Mouse (Mus musculus) left cerebral cortex, adult 18-20 months (tissue): ENCODE measurements around the gene Wfdc8. TPM values are rescaled to one million over a fixed set of nuclear protein-coding genes. Genes with fewer than 3 reads are reported as not detected.

Experiments
- DNase-seq, 2 experiments: peaks; one replicate each; pipeline ENCODE4 v3.0.0; 2021 to 2022; ENCODE audit warnings: low spot score in 2 of 2, mixed read lengths in 1 of 2
- total RNA-seq, 2 experiments: library from RNA; stranded (reverse); gene quantifications; 2 replicates each; pipeline ENCODE4 v1.2.3; 2021

Wfdc8 gene
- total RNA-seq, 2 experiments from 2014 or later, result not detected

- DNase-seq, result peak; percentile 9 to 42
Measured at GRCm38 (mm10) chr2:164563339-164564038, 49.9 kb downstream of the Wfdc8 start.

GRCm38 (mm10) chr2:164562391-164563188 lies 50.8 kb downstream of the Wfdc8 start, which contains the start of gene Wfdc2:
Gene Wfdc2, plus strand, starts transcription at chr2:164562413.
- no peak for DNase-seq

GRCm38 (mm10) chr2:164560106-164560505 lies 53.3 kb downstream of the Wfdc8 start:
- no peak for DNase-seq

GRCm38 (mm10) chr2:164558991-164559645 lies 54.3 kb downstream of the Wfdc8 start:
- no peak for DNase-seq

- peak; percentile 20 to 31 for DNase-seq
Measured at GRCm38 (mm10) chr2:164558426-164558825, 55.0 kb downstream of the Wfdc8 start.

GRCm38 (mm10) chr2:164551502-164551901 lies 61.9 kb downstream of the Wfdc8 start:
- DNase-seq, result no peak

GRCm38 (mm10) chr2:164550895-164551269 lies 62.5 kb downstream of the Wfdc8 start:
- DNase-seq, result no peak

GRCm38 (mm10) chr2:164549963-164550894 lies 63.2 kb downstream of the Wfdc8 start:
- DNase-seq, result peak; percentile 40 to 72

GRCm38 (mm10) chr2:164549338-164549737 lies 64.1 kb downstream of the Wfdc8 start:
- DNase-seq, result no peak

Other genes with a start within 250 kb of the Wfdc8 start
- under 1 TPM in 1 of 2 experiments, not detected in 1; 0.82 TPM for gene Slpi, start 224.5 kb downstream of the Wfdc8 start, total RNA-seq
- under 1 TPM; 0.33 to 0.56 TPM for gene Rbpjl, start 210.5 kb downstream of the Wfdc8 start, total RNA-seq
- 1 to 10 TPM; 8.4 to 8.5 TPM for gene Matn4, start 208.5 kb downstream of the Wfdc8 start, total RNA-seq
- gene Sdc4, start 169.7 kb downstream of the Wfdc8 start, total RNA-seq, result 10 to 100 TPM; 72.7 to 80.1 TPM
- gene Sys1, start 156.7 kb downstream of the Wfdc8 start, total RNA-seq, result 10 to 100 TPM; 43.5 to 44.6 TPM
- 1 to 10 TPM; 2.0 to 6.4 TPM for gene Gm20458, start 152.7 kb downstream of the Wfdc8 start, total RNA-seq
- gene Trp53tg5, start 139.9 kb downstream of the Wfdc8 start, total RNA-seq, result not detected
- 100 to 1,000 TPM; 108 to 126 TPM for gene Dbndd2, start 127.5 kb downstream of the Wfdc8 start, total RNA-seq
- 10 to 100 TPM; 83.0 to 89.2 TPM for gene Pigt, start 116.1 kb downstream of the Wfdc8 start, total RNA-seq
- under 1 TPM in 1 of 2 experiments, not detected in 1; 0.59 TPM for gene Wfdc2, start 51.2 kb downstream of the Wfdc8 start, total RNA-seq
- not detected for gene Spint3, start 40.2 kb downstream of the Wfdc8 start, total RNA-seq
- not detected for gene Wfdc6a, start 28.2 kb downstream of the Wfdc8 start, total RNA-seq
- gene Eppin, start 20.0 kb downstream of the Wfdc8 start, total RNA-seq, result not detected
- not detected for gene Wfdc6b, start 104 bp downstream of the Wfdc8 start, total RNA-seq
- not detected for gene Wfdc16, start 25.2 kb upstream of the Wfdc8 start, total RNA-seq
- gene Wfdc10, start 42.4 kb upstream of the Wfdc8 start, total RNA-seq, result not detected
- not detected for gene Wfdc9, start 43.0 kb upstream of the Wfdc8 start, total RNA-seq
- not detected for gene Wfdc11, start 60.5 kb upstream of the Wfdc8 start, total RNA-seq
- gene Wfdc13, start 71.5 kb upstream of the Wfdc8 start, total RNA-seq, result not detected
- not detected for gene Spint4, start 84.9 kb upstream of the Wfdc8 start, total RNA-seq
- gene Spint5, start 101.7 kb upstream of the Wfdc8 start, total RNA-seq, result not detected
- gene Wfdc3, start 132.3 kb upstream of the Wfdc8 start, total RNA-seq, result 1 to 10 TPM; 1.3 to 1.5 TPM
- 10 to 100 TPM; 34.5 to 37.5 TPM for gene Dnttip1, start 132.4 kb upstream of the Wfdc8 start, total RNA-seq
- gene Ube2c, start 156.3 kb upstream of the Wfdc8 start, total RNA-seq, result not detected
- 1 to 10 TPM; 1.7 TPM for gene Tnnc2, start 166.3 kb upstream of the Wfdc8 start, total RNA-seq
- gene Snx21, start 172.2 kb upstream of the Wfdc8 start, total RNA-seq, result 10 to 100 TPM; 52.9 to 57.0 TPM
- 10 to 100 TPM; 25.5 to 26.1 TPM for gene Acot8, start 191.3 kb upstream of the Wfdc8 start, total RNA-seq
- gene Zswim3, start 191.5 kb upstream of the Wfdc8 start, total RNA-seq, result 10 to 100 TPM; 10.1 to 10.2 TPM
- gene Zswim1, start 209.1 kb upstream of the Wfdc8 start, total RNA-seq, result 10 to 100 TPM; 23.2 to 25.2 TPM
- not detected for gene Spata25, start 214.9 kb upstream of the Wfdc8 start, total RNA-seq
- gene Ctsa, start 219.2 kb upstream of the Wfdc8 start, total RNA-seq, result 10 to 100 TPM; 93.1 to 93.6 TPM
- 1 to 10 TPM; 3.1 TPM for gene Neurl2, start 219.8 kb upstream of the Wfdc8 start, total RNA-seq
- gene Pltp, start 244.1 kb upstream of the Wfdc8 start, total RNA-seq, result 10 to 100 TPM; 90.7 to 93.5 TPM